Mouse (Mus musculus) neural tube, embryonic 13.5 days (tissue): ENCODE measurements around the gene Tmem51. TPM values are rescaled to one million over a fixed set of nuclear protein-coding genes. Genes with fewer than 3 reads are reported as not detected.
"Not testable (repeated sequence)": the region's sequence is repeated elsewhere in the genome, so short reads cannot be mapped to it uniquely, and the experiment has no call there.

Source experiments
- ATAC-seq: fragments of 200-750 bp; cut with Nextera tagmentation; 2 replicates; pipeline ENCODE4 v1.8.0; 2017; ENCODE audit warnings: low read depth, mild to moderate bottlenecking, moderate TSS enrichment, moderate library complexity
- H3K27ac ChIP-seq: fragments of 300-500 bp; sonication (generic); replicated peaks from 2 replicates; pipeline ENCODE4 v1.5.1; 2015; ENCODE audit warnings: moderate library complexity, mild to moderate bottlenecking, inconsistent platforms
- H3K27me3 ChIP-seq: fragments of 300-500 bp; sonication (generic); 2 replicates; pipeline ENCODE4 v1.6.1; 2015; ENCODE audit warnings: mild to moderate bottlenecking, inconsistent platforms
- H3K36me3 ChIP-seq: fragments of 300-500 bp; sonication (generic); 2 replicates; pipeline ENCODE4 v1.6.1; 2015; ENCODE audit warnings: mild to moderate bottlenecking, inconsistent platforms
- H3K4me1 ChIP-seq: fragments of 300-500 bp; sonication (generic); replicated peaks from 2 replicates; pipeline ENCODE4 v1.6.1; 2015; ENCODE audit warnings: inconsistent platforms
- H3K4me2 ChIP-seq: fragments of 300-500 bp; sonication (generic); 2 replicates; pipeline ENCODE4 v1.6.1; 2015; ENCODE audit warnings: inconsistent platforms, mild to moderate bottlenecking, moderate library complexity
- H3K4me3 ChIP-seq: fragments of 300-500 bp; sonication (generic); 2 replicates; pipeline ENCODE4 v1.5.1; 2015; ENCODE audit warnings: mild to moderate bottlenecking, inconsistent platforms
- H3K9ac ChIP-seq: fragments of 300-500 bp; sonication (generic); 2 replicates; pipeline ENCODE4 v1.6.1; 2015; ENCODE audit warnings: moderate library complexity, mild to moderate bottlenecking, inconsistent platforms
- H3K9me3 ChIP-seq: fragments of 300-500 bp; sonication (generic); 2 replicates; pipeline ENCODE4 v1.6.1; 2016; ENCODE audit warnings: inconsistent platforms
- WGBS: fragments of 180-500 bp; shearing (Covaris S2); methylation state at CpG from one replicate; pipeline ENCODE4 v1.1.7; 2015; 5-methylcytosine and 5-hydroxymethylcytosine counted together
- polyA plus RNA-seq: library from polyadenylated mRNA; unstranded; fragments of >200 nt; fragmentation: Nextera tagmentation; extraction: Ambion mirVana; gene quantifications from 2 replicates; pipeline ENCODE4 v1.2.1, GENCODE M21; 2015

Gene Tmem51
- polyA plus RNA-seq, 1 experiment from 2014 or later: 5.2 TPM

GRCm38 (mm10) chr4:141998282-141998821, 85.8 kb downstream of the Tmem51 start:
- H3K9ac ChIP-seq: peak overlapping the region; percentile 60
- no peak overlapping the region; the same call in 1 of the 2 replicates for H3K27ac ChIP-seq
- H3K4me1 ChIP-seq: peaks cover 9% of the 10 kb centered on the region
- ATAC-seq: peak; percentile 90
- H3K27me3 ChIP-seq: no peaks in the 10 kb centered on the region
- no peaks in the 10 kb centered on the region for H3K36me3 ChIP-seq
- H3K4me2 ChIP-seq: peak overlapping the region; percentile 54
- peak overlapping the region; percentile 39 for H3K4me3 ChIP-seq
- 24% methylated on average over 11 of the region's 11 CpGs for WGBS
- no peaks in the 10 kb centered on the region for H3K9me3 ChIP-seq

GRCm38 (mm10) chr4:141996880-141997279, 87.2 kb downstream of the Tmem51 start:
- Histone ChIP-seq H3K27ac (no peak overlapping the region), H3K4me2 (no peak overlapping the region), H3K36me3 (no peaks in the 10 kb centered on the region), H3K9ac (no peak overlapping the region), H3K27me3 (no peaks in the 10 kb centered on the region), H3K9me3 (no peaks in the 10 kb centered on the region), H3K4me3 (no peak overlapping the region), H3K4me1 (peaks cover 9% of the 10 kb centered on the region)
- no peak for ATAC-seq
- 80% methylated on average over 3 of the region's 3 CpGs for WGBS

GRCm38 (mm10) chr4:141996086-141996485, 88.0 kb downstream of the Tmem51 start:
- Histone ChIP-seq H3K4me2 (no peak overlapping the region), H3K9ac (no peak overlapping the region), H3K27ac (no peak overlapping the region), H3K4me3 (no peak overlapping the region), H3K4me1 (peaks cover 9% of the 10 kb centered on the region), H3K9me3 (no peaks in the 10 kb centered on the region), H3K27me3 (no peaks in the 10 kb centered on the region), H3K36me3 (no peaks in the 10 kb centered on the region)
- WGBS: 71% methylated on average over 7 of the region's 7 CpGs
- no peak for ATAC-seq

GRCm38 (mm10) chr4:141994062-141994471, 90.0 kb downstream of the Tmem51 start:
- ATAC-seq, H3K4me2 ChIP-seq, H3K4me3 ChIP-seq, H3K9ac ChIP-seq, H3K9me3 ChIP-seq, H3K27ac ChIP-seq, H3K4me1 ChIP-seq, H3K36me3 ChIP-seq, H3K27me3 ChIP-seq: not testable (repeated sequence)
- WGBS: 39% methylated on average over 2 of the region's 2 CpGs

GRCm38 (mm10) chr4:141993347-141994061, 90.6 kb downstream of the Tmem51 start:
- Histone ChIP-seq H3K27me3 (no peaks in the 10 kb centered on the region), H3K4me2 (no peak overlapping the region), H3K36me3 (no peaks in the 10 kb centered on the region), H3K9me3 (no peaks in the 10 kb centered on the region), H3K9ac (no peak overlapping the region), H3K4me3 (no peak overlapping the region), H3K27ac (no peak overlapping the region), H3K4me1 (peaks cover 7% of the 10 kb centered on the region)
- no peak for ATAC-seq
- WGBS: 81% methylated on average over 5 of the region's 5 CpGs

- WGBS: 87% methylated on average over 14 of the region's 14 CpGs
Measured at GRCm38 (mm10) chr4:141992530-141993204, 91.4 kb downstream of the Tmem51 start.

GRCm38 (mm10) chr4:141988178-141988577, 95.9 kb downstream of the Tmem51 start:
- H3K4me1 ChIP-seq: no peaks in the 10 kb centered on the region
- ATAC-seq: no peak
- WGBS: 100% methylated on average over 1 of the region's 1 CpGs
- H3K4me2 ChIP-seq: no peak overlapping the region
- no peaks in the 10 kb centered on the region for H3K9me3 ChIP-seq
- H3K4me3 ChIP-seq: no peak overlapping the region
- H3K36me3 ChIP-seq: no peaks in the 10 kb centered on the region
- no peaks in the 10 kb centered on the region for H3K27me3 ChIP-seq
- H3K9ac ChIP-seq: no peak overlapping the region
- no peak overlapping the region for H3K27ac ChIP-seq

More at GRCm38 (mm10) chr4:141992530-141993204, 91.4 kb downstream of the Tmem51 start:
- Histone ChIP-seq H3K27me3 (no peaks in the 10 kb centered on the region), H3K4me3 (no peak overlapping the region), H3K9ac (no peak overlapping the region), H3K4me2 (no peak overlapping the region), H3K4me1 (no peaks in the 10 kb centered on the region; the same call in 1 of the 2 replicates), H3K36me3 (no peaks in the 10 kb centered on the region), H3K9me3 (no peaks in the 10 kb centered on the region), H3K27ac (no peak overlapping the region)
- ATAC-seq: no peak

- Histone ChIP-seq H3K27me3 (no peaks in the 10 kb centered on the region), H3K9me3 (no peaks in the 10 kb centered on the region), H3K4me2 (no peak overlapping the region), H3K4me3 (no peak overlapping the region), H3K27ac (no peak overlapping the region), H3K9ac (no peak overlapping the region), H3K36me3 (no peaks in the 10 kb centered on the region), H3K4me1 (no peaks in the 10 kb centered on the region)
- ATAC-seq: no peak
- WGBS: 57% methylated on average over 3 of the region's 3 CpGs
Measured at GRCm38 (mm10) chr4:141983689-141984088, 100.4 kb downstream of the Tmem51 start.

- no peaks in the 10 kb centered on the region for H3K4me1 ChIP-seq
- no peak overlapping the region for H3K4me3 ChIP-seq
- no peaks in the 10 kb centered on the region for H3K9me3 ChIP-seq
- no peaks in the 10 kb centered on the region for H3K36me3 ChIP-seq
- no peaks in the 10 kb centered on the region for H3K27me3 ChIP-seq
- ATAC-seq: no peak
- no peak overlapping the region for H3K27ac ChIP-seq
- no peak overlapping the region for H3K4me2 ChIP-seq
- whole genome bisulfite sequencing: 78% methylated on average over 3 of the region's 3 CpGs
- no peak overlapping the region for H3K9ac ChIP-seq
Measured at GRCm38 (mm10) chr4:141981475-141981874, 102.6 kb downstream of the Tmem51 start.

Other genes starting within 250 kb of the Tmem51 start
- gene Ctrc, start 237.9 kb downstream of the Tmem51 start, polyA plus RNA-seq: not detected in 2 replicates
- 65.7 and 67.1 TPM in 2 replicates for gene Efhd2, start 209.4 kb downstream of the Tmem51 start, polyA plus RNA-seq
- 3.6 and 4.0 TPM in 2 replicates for gene Fhad1, start 69.2 kb downstream of the Tmem51 start, polyA plus RNA-seq
- 18.9 and 19.0 TPM in 2 replicates for gene Kazn, start 155.1 kb upstream of the Tmem51 start, polyA plus RNA-seq